Mouse (Mus musculus) bone marrow, adult 2 months (tissue): ENCODE results near the gene Slc9a3r2. TPM values are rescaled to one million over a fixed set of nuclear protein-coding genes. Genes with fewer than 3 reads are reported as not detected.

Experiments used
- H3K27ac ChIP-seq: fragments of 200-500 bp; 2 replicates; pipeline ENCODE4 v1.5.1; 2012; ENCODE audit warnings: low read depth, mild to moderate bottlenecking, control low read depth, inconsistent platforms, low read length; ENCODE audit not compliant: control insufficient read depth, poor library complexity, insufficient read depth
- H3K4me1 ChIP-seq: fragments of 200-500 bp; 2 replicates; pipeline ENCODE4 v1.6.1; 2011; ENCODE audit warnings: low read length; ENCODE audit not compliant: control insufficient read depth, insufficient read depth
- H3K4me3 ChIP-seq: fragments of 200-500 bp; replicated peaks from 2 replicates; pipeline ENCODE3; 2011; ENCODE audit warnings: mild to moderate bottlenecking, low read depth, low read length, control low read depth; ENCODE audit not compliant: control insufficient read depth
- CTCF ChIP-seq: fragments of 200-500 bp; IDR thresholded peaks from 2 replicates; pipeline ENCODE4 v1.5.1; 2011; ENCODE audit warnings: low read length, control low read depth; ENCODE audit not compliant: control insufficient read depth, insufficient read depth
- POLR2A ChIP-seq: fragments of 200-500 bp; IDR thresholded peaks from 2 replicates; pipeline ENCODE4 v1.6.1; 2011; ENCODE audit warnings: low read depth, mild to moderate bottlenecking, control low read depth, low read length, borderline replicate concordance; ENCODE audit not compliant: control insufficient read depth
- WGBS: fragments of 180-500 bp; shearing (Covaris S2); methylation state at CpG from one replicate; pipeline ENCODE4 v1.1.7; 2018; 5-methylcytosine and 5-hydroxymethylcytosine counted together
- polyA plus RNA-seq: library from polyadenylated mRNA; stranded (reverse); fragments of >200 nt; gene quantifications from 2 replicates; pipeline ENCODE4 v1.2.4, GENCODE M21; 2011; ENCODE audit warnings: low replicate concordance; ENCODE audit not compliant: missing spikeins, insufficient read depth, insufficient read length

The Slc9a3r2 gene
- polyA plus RNA-seq, result 5.2 and 5.9 TPM in 2 replicates

DNA sequence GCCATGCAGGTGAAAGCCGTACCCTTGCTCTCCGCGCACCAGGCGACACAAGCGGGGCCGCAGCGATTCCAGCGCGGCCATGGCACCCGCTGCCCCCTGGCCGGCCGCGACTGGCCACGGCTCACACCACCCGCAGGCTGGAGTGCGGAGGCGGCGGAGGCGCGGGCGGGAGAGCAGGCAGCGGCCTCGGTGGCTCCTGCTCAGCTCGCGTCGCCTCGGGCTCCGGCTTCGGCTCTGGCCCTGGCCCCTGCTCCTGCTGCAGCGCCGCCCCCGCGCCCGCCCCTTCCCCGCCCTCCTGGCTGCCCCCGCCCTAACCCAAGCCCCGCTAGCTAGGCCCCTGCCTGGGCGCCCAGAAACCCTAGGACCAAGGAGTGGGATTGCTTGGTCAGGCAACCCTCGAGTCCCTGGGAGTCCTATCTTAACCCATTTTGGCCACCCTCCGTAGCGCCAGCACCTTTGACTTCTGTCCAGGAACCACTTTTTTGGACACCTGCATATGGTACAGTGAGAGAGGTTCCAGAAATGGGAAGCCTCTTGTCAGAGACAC, at the start of gene Slc9a3r2:
Slc9a3r2 (minus strand) TSS at position 258 of the 547 bp plus-strand sequence.
- peak within 1 kb of the TSS; percentile 58 for H3K27ac ChIP-seq
- under 1% methylated on average over 41 of the region's 41 CpGs for WGBS
- TF ChIP-seq CTCF, result no peak
- TF ChIP-seq POLR2A, result no peak
- peak within 1 kb of the TSS; percentile 48 for H3K4me3 ChIP-seq
- no peaks in the 10 kb centered on the region; the same call in 1 of the 2 replicates for H3K4me1 ChIP-seq

DNA sequence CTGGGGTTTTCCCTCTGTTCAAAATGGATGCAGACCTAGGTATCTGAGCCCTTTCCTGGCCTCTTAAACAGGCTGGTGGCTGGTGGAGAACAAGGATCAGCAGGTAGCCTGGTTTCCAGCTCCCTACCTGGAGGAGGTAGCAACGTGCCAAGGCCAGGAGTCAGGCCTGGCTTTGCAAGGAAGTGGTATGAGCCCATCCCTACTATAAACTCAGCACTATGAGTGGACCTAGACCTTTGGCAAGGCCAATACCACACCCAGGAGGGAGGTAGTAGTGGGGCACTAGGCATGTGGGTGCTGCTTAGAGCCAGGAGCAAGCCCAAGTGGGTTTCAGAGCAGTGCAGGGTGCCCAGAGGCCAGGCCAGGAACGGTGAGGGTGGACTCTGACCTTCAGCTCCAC, 49.3 kb upstream of the Slc9a3r2 start:
- WGBS, result 83% methylated on average over 2 of the region's 2 CpGs
- TF ChIP-seq POLR2A, result no peak
- TF ChIP-seq CTCF, result no peak
- H3K27ac ChIP-seq, result no peak overlapping the region

DNA sequence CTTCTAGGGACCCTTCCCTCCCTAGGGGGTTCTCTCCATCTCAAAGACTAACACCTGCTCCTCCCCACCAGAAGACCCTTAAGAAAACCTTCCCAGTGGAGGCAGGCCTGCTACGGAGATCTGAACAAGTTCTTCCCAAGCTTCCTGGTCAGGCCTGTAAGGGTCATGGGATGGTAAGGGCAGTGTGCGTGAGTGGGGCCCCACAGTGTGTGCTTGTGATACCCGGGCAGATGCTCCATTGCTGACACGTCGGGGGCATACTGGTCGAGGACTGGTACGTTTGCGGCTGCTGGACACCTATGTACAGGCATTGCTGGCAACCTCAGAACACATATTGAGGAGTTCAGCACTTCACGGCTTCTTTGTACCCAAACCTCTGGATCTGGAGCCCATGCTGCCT, 48.6 kb upstream of the Slc9a3r2 start:
- no peak overlapping the region for H3K4me3 ChIP-seq
- H3K4me1 ChIP-seq, result no peaks in the 10 kb centered on the region; the same call in 1 of the 2 replicates
- TF ChIP-seq CTCF (no peak), POLR2A (no peak)
- H3K27ac ChIP-seq, result no peak overlapping the region
- WGBS, result 86% methylated on average over 9 of the region's 9 CpGs

More for the DNA sequence above, 49.3 kb upstream of the Slc9a3r2 start:
- H3K4me1 ChIP-seq, result no peaks in the 10 kb centered on the region; the same call in 1 of the 2 replicates
- H3K4me3 ChIP-seq, result no peak overlapping the region

DNA sequence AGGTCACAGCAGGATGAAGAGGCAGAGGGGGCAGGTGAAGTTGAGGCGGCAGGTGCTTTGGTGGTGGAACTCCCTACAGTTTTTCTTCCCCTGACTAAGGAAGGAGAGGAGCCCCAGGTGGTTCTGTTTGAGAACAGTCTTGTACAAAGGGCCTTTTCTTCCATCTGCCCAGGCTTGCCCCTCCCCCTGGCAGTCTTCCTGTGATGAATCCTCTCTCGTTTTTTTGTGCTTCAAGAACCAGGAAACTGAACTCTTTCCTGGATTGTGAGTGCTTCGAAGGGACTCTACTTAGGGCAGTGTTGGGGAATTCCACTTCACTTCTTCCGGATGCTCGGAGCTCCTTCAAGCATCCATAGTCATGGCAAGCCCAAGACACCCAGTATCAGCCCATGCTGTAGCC, 47.9 kb upstream of the Slc9a3r2 start:
- WGBS, result 48% methylated on average over 5 of the region's 5 CpGs
- no peak for TF ChIP-seq CTCF
- H3K4me3 ChIP-seq, result no peak overlapping the region
- H3K4me1 ChIP-seq, result no peaks in the 10 kb centered on the region; the same call in 1 of the 2 replicates
- no peak overlapping the region for H3K27ac ChIP-seq

DNA sequence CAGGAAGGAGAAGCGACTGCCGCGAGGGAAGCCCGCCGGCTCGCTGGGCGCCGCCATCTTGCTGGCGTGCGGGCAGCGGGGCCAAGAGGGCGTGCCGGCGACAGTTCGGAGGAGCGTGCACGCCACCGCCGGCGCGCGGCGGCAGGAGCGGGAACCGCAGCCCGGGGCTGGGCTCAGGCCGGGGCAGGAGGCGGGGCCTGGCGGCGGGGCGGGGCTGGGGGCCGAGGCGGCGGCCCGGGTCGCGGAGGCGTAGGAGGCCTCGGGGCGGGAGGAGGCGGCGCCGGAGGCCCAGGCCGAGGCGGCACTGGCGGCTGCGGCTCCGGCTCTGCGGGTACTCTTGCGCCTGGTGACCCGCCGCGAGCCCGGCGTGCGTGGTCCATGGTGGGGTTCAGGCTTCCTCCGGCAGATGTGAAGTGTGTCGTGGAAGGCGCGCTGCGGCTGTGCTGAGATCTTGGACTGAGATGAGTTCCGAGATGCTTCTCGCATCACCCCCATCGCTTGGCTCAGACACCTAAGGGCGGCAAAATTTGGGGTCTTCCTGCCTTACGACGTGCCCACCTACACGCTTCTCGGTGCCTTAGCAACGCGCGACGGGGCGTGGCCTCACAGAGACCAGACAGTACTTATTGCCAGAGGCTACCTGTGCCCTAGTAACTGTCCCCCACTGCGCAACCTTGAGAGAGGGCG, 46.0 kb upstream of the Slc9a3r2 start, which contains the start of the genes Gfer and Noxo1:
Gfer (minus strand) TSS at position 146 of the 687 bp plus-strand sequence.
Noxo1 (plus strand) TSS at position 224 of the 687 bp plus-strand sequence.
- Histone ChIP-seq H3K4me1 (no peaks in the 10 kb centered on the region; the same call in 1 of the 2 replicates), H3K4me3 (peak within 1 kb of the TSS; percentile 95), H3K27ac (peak within 1 kb of the TSS; percentile 83)
- peak; percentile 62; the same call in 1 of the 2 replicates for TF ChIP-seq POLR2A
- 0 out of 2 replicates have a peak, but pooled peaks have one; percentile 8 for TF ChIP-seq CTCF
- WGBS, result under 1% methylated on average over 76 of the region's 76 CpGs

DNA sequence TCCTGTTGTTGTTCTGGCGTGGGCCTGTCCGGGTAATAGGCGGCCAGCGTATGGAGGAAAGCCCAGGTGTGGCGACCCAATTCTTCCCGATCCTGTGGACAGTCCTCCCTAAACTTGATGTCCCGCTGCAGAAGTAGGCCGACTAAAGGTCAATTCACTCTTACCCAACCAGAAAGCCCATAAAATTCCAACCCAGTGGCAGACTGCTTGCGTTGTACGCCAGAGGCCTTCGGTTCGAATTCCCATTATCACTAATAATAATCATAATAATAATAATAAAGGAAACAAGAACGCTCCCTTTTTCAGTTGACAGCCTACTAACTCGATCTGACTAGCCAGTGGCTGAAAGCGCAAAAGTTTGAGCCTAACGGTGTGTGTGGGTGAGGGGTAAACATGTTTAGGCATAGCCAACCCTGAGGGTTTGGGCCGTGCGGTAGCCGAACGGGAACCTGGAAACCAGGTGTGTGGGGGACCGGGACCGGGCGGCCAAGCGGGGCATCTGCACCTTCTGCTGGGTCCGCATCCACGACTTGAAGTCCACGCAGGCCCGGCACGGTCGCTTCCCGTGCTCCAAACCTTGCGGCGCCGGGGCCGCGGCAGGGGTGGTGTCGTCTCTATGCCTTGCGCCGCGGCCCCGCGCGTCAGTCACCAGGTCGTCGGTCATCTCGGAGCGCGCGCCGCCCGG, 45.3 kb upstream of the Slc9a3r2 start:
- WGBS, result 17% methylated on average over 51 of the region's 51 CpGs
- Histone ChIP-seq H3K4me1 (no peaks in the 10 kb centered on the region; the same call in 1 of the 2 replicates), H3K4me3 (peak overlapping the region; percentile 69), H3K27ac (peak overlapping the region; percentile 83)
- TF ChIP-seq POLR2A (no peak), CTCF (no peak)

DNA sequence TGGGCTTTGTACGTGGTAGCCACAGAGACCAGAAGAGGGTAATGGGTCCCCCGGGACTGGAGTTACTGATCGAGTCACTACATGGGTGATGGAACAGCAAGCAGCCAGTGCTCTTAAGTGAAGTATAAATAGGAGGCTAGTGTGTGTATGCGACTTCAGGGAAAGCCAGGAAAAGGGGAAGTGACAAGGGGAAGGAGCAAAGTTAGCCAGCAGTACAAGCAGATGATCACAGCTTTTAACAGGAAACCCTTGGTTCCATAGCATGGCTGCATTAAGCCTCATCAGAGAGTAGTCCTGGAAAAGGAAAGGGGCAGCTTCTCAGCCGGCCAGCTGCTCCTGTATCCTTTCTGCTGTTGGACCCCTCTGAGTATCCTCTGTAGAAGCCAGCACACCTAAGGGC, 42.3 kb upstream of the Slc9a3r2 start:
- Histone ChIP-seq H3K4me1 (no peaks in the 10 kb centered on the region; the same call in 1 of the 2 replicates), H3K4me3 (no peak overlapping the region), H3K27ac (no peak overlapping the region)
- TF ChIP-seq POLR2A (no peak), CTCF (no peak)
- WGBS, result 45% methylated on average over 5 of the region's 5 CpGs

DNA sequence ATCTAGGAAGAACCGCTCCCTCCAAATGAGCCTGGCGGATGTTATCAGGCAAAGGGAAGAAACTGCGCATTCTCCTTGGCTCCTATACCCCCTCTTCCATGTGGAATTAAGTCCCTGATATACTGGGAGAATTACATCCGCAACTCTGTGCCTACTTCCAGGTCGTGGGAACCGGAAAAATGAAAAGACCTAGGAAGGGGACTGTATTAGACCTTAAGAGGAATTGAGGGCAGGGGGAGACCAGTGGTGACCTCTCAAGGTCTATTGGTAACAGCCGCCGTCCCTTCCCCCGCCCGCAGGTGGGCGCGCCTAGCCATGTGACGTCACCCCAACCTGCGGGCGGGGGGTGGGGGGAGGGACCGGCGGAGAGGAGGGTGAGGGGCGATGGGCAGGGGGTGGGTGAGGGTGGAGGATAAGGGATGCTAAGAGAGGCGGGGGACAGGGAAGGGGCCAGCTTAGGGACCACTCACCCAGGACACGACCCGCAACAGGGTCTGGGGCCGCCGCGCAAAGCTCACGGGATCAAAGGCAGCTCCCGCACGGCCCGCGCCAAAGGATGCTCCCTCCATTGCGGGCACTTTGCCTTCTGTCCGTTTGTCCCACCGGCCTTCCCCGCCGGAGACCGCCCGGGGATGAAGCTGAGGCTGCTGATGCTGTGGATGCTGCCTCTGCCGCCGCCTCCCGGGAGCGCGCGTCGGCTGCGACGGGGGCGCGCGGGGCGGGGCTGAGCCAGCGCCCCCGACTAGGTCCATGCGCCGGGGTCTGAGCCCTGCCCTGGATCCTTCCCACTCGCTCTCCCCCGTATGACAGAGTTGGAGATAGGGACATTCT, 39.3 kb upstream of the Slc9a3r2 start, which contains the start of gene Syngr3:
Syngr3 (minus strand) TSS at position 705 of the 831 bp plus-strand sequence.
- no peaks in the 10 kb centered on the region for H3K4me1 ChIP-seq
- 3% methylated on average over 55 of the region's 55 CpGs for WGBS
- no peak within 1 kb of the TSS for H3K27ac ChIP-seq
- no peak within 1 kb of the TSS for H3K4me3 ChIP-seq
- TF ChIP-seq CTCF (no peak), POLR2A (no peak)
